Mouse (Mus musculus) fat pad, adult 2 months (tissue): Measurements from ENCODE around the gene Rpia.

Experiments used
- DNase-seq: peaks from one replicate; pipeline ENCODE4 v3.0.0-alpha.2; 2011; ENCODE audit warnings: low read depth, low spot score; ENCODE audit errors: extremely low read depth

Rpia gene

DNA sequence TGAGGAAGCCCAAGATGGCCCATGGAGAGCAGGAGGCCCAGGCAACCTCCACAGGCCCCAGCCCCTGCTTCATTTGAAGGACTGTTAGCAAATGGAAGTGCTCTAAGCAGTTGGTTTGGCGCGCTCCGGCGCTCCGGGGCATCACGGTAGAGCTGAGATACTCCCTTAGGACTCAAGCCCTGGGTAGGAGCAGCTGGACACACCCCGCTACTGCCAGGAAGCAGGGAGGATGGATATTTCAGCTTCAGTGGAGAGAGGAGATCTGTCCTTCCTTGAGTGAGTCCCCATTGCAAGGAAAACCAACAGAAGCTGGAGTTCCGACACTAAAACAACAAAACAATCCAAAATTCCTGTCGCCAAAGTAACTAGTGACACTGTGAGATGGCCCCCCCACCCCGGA lies 37.2 kb downstream of the Rpia start:
- DNase-seq = no peak

GRCm38 (mm10) chr6:70752351-70752750 lies 39.7 kb downstream of the Rpia start:
- DNase-seq = no peak

- no peak for DNase-seq
Observed at GRCm38 (mm10) chr6:70751898-70752273, 40.1 kb downstream of the Rpia start.

- no peak for DNase-seq
Observed at GRCm38 (mm10) chr6:70751251-70751897, 40.7 kb downstream of the Rpia start.

- DNase-seq = no peak
Observed at GRCm38 (mm10) chr6:70749750-70750149, 42.3 kb downstream of the Rpia start.

DNA sequence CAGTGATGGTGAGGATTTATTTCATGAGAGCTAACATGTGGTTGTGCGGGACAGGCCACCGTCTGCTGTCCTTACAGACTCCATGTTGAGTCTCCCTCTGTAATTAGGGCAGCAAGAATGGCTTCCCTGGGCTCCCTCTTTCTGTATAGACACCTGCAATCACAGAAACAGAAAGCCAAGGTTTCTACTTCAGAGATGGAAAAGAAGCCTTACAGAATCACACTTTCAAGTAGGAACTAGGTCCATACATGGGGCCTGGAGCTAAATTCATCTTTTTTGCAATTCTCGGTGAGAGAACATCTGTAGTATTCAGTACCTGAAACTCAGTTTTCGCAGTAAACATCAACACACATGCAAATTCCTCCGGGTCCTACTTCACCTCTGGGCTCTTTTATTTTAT lies 44.3 kb downstream of the Rpia start:
- DNase-seq = no peak

DNA sequence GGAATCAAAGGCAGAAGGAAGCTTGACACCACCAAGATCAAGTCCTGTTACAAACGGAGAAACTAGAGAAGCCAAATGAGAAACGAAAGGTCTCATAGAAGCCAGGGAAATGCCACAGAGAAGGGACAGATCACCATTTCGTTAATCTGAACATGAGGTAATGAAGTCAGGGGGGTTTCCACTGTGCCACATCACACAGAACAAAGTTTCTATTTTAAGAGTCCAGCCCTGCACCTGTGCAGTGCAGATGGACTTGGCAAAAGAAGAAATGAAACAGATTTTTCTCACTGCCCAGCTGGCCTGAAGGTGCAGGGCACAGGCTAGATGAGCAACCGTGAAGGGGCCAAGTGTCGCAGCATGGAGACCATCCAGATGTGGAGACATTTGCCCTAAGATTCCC lies 48.1 kb downstream of the Rpia start:
- no peak for DNase-seq

DNA sequence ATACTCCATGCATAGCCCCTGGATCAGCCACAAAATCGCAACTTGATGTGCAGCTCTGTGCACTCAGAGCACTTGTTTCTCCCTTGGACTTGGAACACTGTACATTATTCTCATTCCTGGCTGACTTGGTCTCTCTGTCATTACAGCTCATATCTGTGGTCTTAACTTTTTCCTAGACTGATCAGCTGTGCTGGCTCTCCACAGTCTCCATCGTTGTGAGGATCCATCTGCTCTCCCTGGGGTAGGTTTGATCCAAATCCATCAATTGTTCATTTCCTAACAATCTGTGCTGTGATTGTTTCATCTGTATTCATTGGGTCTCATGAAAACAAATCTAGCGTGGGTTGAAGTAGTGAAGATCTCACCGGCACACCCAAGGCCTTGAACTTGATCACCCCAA lies 49.2 kb downstream of the Rpia start:
- DNase-seq = no peak

GRCm38 (mm10) chr6:70740535-70740934 lies 51.5 kb downstream of the Rpia start:
- no peak for DNase-seq

DNA sequence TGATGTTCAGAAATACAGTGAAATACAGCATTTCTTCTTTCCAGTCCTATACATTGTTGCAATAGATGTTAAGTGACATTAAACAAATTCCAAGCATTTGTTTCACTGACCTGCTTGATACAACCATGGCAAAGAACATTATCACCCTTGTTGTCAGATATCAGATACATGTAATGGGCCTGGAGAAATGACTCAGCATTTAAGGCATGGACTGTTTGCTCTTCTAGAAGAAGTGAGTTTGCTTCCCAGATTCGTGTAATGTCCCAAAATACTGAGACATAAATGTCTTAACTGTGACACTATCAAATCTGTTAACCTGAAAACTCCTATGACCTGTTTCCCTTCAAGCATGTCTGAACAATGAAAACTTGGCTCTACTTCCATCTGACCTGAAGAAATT lies 52.6 kb downstream of the Rpia start:
- no peak for DNase-seq

DNA sequence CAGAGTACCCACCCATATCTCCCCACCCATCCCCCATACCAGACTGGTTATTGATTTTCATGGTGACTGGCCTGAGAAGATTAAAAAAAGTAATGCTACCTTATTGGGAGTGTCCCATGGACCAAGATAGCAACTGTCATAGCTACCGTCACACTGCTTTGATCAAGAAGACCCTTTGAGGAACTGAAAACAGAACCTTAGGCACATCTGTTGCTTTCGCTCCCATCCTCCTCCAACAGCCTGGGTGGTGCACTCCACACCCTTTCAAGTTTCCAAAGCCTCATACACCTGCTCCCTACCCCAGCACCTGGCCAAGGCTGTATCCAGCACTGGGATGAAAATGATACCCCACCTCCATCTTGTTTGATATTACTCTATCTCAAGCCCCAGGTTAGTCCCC lies 56.5 kb downstream of the Rpia start:
- DNase-seq = no peak

DNA sequence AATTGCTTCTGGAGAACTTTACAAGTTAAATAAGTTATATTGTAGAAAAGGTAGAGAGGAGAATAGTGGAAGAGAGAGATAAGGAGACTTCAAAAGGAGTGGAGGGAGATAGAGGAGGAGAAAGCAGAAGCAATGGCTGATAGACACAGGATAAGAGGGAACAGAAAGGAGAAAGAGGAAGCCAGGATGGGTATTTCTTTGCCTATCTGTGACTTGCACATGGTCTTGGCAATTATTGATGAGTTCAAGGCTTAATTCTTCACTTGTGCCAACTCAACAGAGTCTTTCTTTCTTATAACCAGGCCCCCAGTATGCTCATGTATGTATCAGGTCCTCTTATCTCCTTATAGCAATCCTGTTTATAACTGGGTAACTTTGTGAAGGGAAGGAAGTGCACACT lies 61.2 kb downstream of the Rpia start:
- no peak for DNase-seq

DNA sequence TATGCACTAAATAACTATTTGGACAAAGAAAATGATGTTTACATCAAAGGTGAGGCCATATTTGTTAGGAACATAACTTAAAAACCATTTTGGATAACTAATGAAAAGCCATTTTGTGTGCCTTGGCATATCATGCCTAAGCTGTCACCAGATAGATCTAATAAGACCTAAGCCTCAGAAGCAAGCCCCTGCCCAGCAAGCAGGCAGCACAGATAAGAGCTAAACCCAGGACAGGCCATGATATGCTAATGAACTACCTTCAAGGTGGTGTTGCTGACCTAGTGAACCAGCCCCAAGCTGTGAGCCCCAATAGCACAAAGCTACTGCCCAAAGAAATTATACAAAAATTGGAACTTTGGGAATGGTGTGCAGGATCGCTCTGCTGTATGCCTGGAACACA lies 62.9 kb downstream of the Rpia start:
- DNase-seq = no peak

GRCm38 (mm10) chr6:70727094-70727721 lies 64.8 kb downstream of the Rpia start:
- no peak for DNase-seq

DNA sequence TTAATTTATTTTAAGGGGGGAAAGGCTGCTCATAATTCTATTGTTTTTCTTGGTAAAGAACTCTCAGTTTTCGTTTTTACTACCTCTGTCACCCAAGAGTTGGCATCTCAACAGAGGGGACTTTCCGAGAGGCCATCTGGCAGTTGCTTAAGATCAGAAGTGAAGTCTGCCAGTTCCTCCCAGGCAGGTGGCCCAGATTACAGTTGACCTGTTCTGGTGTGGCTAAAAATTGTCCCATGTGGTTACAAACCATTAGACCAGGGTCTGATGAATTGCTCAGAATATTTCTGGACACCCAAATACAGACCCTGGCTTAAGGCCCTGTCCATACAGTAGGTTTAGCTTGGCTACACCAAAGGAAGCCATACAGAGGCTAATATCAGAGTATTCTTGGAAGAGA lies 66.4 kb downstream of the Rpia start:
- DNase-seq = no peak

- DNase-seq = no peak
Observed at GRCm38 (mm10) chr6:70724722-70725121, 67.3 kb downstream of the Rpia start.

DNA sequence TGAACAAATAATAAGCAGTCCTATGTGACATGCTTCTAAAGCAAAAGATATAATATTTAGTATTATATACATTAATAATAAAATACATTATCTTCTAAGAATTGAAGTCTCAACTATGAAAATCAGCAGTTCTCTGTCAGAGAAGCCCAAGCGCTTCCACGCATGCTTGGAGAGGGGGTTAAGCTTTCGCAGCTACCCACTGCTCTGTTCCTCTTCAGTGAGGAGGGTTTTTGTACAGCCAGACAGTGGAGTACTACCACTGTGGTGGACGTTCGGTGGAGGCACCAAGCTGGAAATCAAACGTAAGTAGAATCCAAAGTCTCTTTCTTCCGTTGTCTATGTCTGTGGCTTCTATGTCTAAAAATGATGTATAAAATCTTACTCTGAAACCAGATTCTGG lies 69.7 kb downstream of the Rpia start:
- no peak for DNase-seq

GRCm38 (mm10) chr6:70718760-70719159 lies 73.3 kb downstream of the Rpia start:
- DNase-seq = no peak

- DNase-seq = no peak
Observed at GRCm38 (mm10) chr6:70718164-70718563, 73.9 kb downstream of the Rpia start.

DNA sequence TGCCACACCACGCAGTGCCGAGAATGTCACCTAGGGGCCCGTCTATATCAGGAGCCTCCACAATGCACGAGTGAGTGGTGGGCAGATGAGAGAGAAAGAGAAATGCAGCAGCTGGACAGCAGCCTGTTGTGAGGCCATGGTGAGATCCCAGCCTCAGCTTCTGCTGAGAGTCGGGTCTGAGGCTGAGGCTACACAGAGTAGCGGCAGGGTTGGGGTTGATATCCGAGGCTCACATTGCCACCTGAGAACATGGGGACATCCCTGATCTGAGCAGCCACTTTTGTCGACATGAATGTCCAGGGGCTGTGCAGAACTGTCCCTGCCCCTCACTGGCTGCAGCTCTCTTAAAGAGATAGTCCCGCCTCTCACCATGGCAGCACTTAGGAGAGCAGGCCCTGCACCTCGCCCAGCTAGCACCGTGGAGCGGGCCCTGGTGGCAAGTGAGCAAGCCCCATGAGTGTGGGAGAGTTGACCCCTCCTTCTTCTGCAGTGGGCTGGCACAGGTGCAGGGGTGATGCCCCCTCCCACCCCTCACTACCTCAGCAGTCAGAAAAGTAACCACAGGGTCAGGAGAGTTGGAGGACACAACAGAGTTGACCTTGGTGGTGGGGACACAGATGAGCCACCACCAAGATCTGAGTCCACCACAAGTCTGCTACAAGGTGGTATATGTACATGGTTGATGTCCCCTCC lies 75.2 kb downstream of the Rpia start:
- no peak for DNase-seq
